Mouse (Mus musculus): Measurements from ENCODE around the gene Slc12a3.
"Not testable (repeated sequence)": the region's sequence is repeated elsewhere in the genome, so short reads cannot be mapped to it uniquely, and the experiment has no call there.

Slc12a3 gene

DNA sequence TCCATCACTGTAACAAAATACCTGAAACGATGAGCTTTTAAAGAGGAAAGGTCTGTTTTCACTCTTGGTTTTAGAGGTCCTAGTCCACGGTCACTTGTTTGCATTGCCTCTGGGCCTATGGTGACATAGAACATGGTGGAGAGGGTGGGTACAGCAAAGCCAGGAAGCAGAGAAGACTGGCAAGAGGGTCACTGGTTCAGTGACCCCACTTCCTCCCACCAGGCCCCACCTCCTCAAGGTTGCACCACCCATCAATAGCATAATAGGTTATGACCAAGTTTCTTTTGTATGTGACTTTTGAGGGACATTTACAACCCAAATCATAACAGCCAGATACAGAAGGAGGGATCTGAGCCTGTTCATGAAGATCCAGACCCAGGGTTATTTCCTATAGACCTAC lies 47.6 kb downstream of the Slc12a3 start:
- no peak for DNase-seq

DNA sequence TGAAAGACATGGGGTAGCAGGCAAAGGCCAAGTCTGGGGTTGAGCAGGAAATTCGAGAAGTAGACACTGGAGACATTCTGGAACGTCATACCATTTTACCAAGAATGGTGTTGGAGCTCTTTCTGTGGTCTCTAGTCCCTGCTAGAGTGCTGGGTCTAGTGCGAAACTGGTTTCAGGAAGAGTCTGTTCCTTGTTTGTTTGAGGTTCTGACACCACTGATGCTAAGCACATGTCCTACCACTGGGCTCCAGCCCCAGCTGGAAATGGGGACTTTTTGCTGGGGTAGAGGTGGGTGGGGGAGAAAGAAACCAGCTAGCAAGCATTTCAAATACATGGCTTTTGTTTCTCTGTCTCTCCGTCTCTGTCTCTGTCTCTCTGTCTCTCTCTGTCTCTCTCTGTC lies 48.0 kb downstream of the Slc12a3 start:
- DNase-seq = no peak

GRCm38 (mm10) chr8:94377714-94378205 lies 48.8 kb downstream of the Slc12a3 start:
- DNase-seq = peak; percentile 89 to 95

- peak in 1 of 2 experiments; percentile 51 for DNase-seq
Measured at GRCm38 (mm10) chr8:94378763-94379415, 49.9 kb downstream of the Slc12a3 start.

DNA sequence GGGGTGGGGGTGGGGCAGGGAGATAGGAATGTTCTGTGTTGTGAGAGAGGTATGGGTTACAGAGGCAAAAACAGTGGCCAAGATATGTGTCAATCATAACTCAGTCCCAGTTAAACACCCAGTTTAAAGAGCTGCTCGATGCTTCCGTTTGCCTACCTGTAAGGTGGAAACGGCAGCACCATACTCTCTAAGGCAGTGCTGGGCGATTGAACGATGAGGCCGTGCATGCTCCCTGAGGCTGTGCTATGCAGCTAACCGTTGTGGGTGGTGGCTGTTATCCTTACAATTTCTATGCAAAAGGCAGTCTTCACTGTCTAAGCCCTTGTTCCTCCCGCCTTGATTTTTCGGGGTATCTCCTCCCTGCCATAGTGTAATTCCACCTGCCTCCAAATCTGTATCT lies 50.7 kb downstream of the Slc12a3 start:
- no peak for DNase-seq

DNA sequence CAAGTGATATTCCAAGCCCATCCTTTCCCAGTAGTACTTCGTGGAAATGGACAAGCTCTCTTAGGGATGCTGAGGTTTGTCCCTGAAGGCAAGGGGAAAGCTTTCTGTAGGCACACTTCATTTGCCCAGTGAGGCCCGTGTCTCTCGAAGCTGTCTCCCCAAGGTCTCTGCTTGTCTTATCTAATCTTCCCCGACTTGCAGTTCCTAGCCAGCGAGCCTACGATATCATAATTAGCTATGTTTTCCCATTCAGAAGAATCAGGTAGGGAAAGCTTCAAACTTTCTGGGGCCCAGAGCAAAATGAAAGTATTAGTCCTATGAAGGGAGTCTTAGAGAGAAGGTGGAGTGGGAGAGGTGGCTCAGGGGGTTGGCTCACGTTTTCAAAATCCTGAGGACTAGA lies 55.2 kb downstream of the Slc12a3 start:
- no peak for DNase-seq

GRCm38 (mm10) chr8:94385506-94386213 lies 56.7 kb downstream of the Slc12a3 start:
- DNase-seq = no peak

DNA sequence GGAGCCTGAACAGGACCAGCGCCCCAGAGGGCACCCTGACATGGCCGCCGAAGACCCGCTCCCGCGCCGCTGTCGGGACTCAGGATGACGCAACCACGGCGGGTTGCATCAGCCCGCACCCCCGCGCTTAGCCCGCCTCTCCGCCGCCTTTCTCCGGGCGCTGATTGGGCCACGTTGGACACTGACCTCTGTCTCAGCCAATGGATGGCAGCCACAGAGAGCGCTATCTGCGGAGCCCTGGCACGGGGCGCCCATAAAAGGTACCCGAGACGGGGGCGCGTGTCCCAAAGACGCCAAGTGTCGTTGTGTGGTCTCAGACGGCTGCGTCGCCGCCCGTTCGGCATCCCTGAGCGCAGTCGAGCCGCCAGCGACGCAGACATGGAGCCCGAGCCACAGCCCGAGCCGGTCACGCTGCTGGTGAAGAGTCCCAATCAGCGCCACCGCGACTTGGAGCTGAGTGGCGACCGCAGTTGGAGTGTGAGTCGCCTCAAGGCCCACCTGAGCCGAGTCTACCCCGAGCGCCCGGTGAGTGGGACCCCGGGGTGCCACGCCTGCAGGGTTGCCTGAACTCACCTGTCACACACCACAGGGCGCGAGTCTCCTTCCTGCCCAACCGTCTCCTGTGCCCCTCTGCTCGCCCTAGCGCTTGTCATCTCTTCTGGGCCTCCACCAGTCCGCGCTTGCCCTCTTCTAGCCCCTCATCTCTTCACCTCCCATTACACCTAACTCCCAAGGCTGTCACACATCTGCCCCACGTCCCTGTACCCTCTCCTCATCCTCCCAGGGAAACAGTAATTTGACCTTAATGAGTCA lies 57.4 kb downstream of the Slc12a3 start, which contains the start of gene Herpud1:
TSS of gene Herpud1 (plus strand) at position 225 of the 813 bp plus-strand sequence.
- peak; percentile 99 for DNase-seq

DNA sequence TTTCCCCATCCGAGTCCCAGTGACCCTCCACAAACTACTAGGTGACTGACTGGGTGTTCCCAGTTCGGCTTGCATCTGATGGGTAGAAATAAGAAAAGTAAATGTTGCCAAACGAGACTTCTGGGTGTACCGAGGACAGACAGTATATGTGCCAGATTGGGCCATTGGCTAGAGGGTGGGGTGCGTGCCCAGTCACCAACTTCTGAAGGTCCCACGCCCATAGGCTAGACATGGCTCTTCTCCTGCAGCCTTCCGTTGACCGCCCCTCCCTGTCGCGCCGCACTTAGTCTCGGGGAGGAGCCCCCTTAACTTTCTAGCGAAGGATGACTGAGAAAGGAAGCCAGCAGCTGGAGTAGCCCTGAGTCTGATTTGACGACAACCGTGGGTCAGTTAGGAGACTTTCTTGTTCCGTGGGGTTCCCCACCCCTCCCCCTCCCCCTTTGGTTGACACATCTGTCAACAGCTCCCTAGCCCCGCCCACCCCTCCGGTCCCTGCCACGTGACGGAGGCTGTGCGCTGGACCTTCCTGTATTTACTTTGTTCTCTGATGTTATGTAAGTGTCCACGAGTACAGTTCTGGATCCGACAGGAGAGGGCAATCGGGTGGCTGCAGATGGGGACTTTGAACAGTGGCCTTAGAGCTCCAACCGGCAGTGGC lies 58.2 kb downstream of the Slc12a3 start:
- peak; percentile 95 to 96 for DNase-seq

DNA sequence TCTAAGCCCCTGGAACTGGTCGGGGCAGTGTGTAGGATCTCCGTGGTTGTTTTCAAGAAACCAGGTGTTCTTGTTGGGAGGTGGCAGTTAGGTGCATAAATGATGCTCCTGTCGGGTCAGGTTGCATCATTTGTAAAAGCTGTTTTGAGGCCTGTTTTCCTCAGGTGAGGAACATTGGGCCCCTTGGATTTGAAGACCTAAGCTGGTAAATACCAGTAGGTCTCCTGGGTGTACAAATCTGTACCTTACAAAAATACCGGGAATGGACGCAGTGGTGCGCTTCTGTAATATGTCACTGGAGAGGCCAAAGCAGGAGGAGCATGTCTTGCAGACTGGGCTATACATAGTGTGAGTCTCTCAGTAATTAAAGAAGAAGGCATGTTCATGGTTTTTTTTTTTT lies 58.8 kb downstream of the Slc12a3 start:
- no peak for DNase-seq

DNA sequence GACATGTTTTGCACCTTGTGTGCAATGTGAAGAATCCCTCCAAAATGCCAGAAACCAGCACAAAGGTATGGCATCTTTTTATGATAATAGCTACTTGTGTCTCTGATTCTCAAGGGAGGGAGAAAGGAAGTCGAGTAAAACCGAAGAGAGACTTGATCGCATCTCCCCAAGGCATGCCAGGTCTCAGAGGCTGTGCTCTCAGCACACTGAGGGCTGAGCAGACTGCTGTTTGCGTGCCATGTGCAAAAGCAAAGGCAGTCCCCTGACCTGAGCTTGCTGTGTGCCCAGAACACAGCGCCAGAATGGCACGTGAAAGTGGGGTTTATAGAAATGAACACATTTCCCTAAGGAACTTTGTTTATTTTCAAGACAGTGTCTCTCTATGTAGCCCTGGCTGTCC lies 60.5 kb downstream of the Slc12a3 start:
- no peak for DNase-seq

- DNase-seq = no peak
Measured at GRCm38 (mm10) chr8:94390429-94390828, 61.4 kb downstream of the Slc12a3 start.

DNA sequence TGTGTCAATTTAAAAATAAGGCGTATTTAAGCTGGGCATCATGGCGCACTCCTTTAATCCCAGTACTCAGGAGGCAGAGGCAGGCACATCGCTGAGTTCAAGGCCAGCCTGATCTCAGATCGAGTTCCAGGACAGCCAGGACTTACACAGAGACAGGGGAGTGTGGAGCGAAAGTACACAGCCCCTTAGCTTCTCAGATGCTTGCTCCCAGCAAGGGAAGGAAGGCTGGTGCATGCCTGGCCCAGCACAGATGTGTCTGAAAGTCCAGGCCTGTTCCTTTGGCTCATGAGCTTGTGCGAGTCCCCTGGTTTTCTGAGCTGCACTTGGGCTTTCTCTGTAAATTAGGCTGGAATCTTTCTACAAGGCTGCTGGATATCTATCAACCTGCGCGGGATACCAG lies 61.9 kb downstream of the Slc12a3 start:
- DNase-seq = no peak

DNA sequence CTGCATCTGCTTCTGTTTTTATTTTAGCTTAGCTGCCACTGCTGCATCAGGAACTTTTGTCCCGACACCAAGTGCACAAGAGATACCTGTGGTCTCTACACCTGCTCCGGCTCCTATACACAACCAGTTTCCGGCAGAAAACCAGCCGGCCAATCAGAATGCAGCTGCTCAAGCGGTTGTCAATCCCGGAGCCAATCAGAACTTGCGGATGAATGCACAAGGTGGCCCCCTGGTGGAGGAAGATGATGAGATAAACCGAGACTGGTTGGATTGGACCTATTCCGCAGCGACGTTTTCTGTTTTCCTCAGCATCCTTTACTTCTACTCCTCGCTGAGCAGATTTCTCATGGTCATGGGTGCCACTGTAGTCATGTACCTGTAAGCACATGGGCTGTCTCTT lies 63.1 kb downstream of the Slc12a3 start:
- DNase-seq = peak; percentile 38 to 58

DNA sequence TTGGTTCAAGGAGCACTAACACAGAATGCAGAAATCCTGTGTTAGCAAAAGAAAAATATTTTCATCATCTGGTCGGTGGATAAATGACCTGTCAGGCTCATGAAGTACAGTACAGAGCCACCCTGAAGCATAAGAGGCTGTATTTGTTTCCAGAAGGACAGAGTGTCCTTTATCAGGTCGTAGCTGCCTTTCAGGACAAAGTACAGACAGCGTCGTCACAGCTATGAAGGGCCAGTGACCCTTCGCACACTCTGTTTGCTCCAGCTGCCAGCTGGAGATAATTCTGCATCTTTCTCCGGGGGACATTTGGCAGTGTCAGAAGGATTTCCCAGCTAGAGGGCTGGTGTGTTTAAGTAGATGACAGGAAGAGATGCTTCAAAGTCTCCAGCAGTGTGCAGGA lies 63.6 kb downstream of the Slc12a3 start:
- DNase-seq = no peak

GRCm38 (mm10) chr8:94395851-94396540 lies 67.0 kb downstream of the Slc12a3 start:
- no peak for DNase-seq

GRCm38 (mm10) chr8:94396964-94397657 lies 68.1 kb downstream of the Slc12a3 start:
- DNase-seq = peak; percentile 52 to 60

- no peak for DNase-seq
Measured at GRCm38 (mm10) chr8:94398587-94398986, 69.6 kb downstream of the Slc12a3 start.

DNA sequence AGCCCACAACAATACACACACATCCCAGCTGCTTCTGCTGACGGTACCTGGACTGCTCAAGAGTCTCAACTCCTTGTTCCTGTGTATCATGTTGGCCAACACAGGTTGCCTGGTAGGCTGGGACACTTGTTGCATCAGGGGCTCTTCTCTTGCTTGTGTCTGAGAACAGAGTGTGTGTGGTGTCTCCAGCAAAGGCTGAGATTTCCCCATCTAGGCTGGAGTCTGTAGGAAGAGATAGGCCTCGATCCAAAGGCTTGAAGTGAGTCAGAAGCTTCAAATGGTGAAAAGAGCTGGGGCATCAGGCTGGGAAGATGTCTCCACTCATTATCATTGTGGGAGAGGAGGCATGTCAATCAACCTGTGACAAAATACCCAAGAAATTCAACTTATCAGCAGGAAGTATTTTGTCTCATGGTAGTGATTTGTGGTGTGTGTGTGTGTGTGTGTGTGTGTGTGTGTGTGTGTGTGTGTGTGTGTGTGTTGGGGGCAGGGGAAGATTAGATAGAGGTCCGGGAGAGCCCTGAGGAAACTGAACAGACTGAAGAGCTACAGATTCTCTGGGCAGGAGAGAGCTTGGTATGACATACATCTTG lies 70.5 kb downstream of the Slc12a3 start:
- no peak for DNase-seq

- not testable (repeated sequence) for DNase-seq
Measured at GRCm38 (mm10) chr8:94399957-94400356, 71.0 kb downstream of the Slc12a3 start.

- DNase-seq = no peak
Measured at GRCm38 (mm10) chr8:94408443-94409080, 79.6 kb downstream of the Slc12a3 start.
